Mouse (Mus musculus): ENCODE measurements at regions not wholly inside any gene's neighbourhood (a gene's known extent, or its start where the extent isn't known, plus 50 kb on each side); places are given as distances from the start of the nearest gene placed in this dataset.

DNA sequence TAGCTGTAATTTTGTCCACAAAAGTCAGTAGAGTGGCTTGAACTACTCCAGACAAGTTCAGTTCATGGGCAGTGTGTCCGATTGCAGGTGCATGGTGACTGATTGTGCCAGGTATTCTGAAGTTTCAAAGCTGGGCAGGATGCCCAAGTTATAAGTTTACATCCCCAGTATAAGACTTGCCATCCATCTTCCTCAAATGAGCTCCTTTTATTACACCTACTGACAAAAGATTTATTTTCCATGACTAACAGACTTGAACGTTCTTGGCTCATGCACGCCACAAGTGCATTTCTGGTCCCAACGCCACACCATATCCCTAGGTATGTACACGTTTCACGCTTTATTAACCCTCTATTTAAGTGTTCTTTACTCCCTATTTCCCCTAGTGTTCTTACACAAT, 117.4 kb upstream of the Etl4 start:
- ChIA-PET CTCF (interaction anchor here in 1 of 4 experiments (0.6 kb wide), 1 partner anchor 14 kb away, joined by 3 read pairs; no protein-coding TSS in a partner anchor), POLR2A (no interaction called here)

GRCm38 (mm10) chr2:19796790-19797189, 112.8 kb upstream of the Etl4 start:
- ChIA-PET POLR2A (interaction anchor here in 1 of 4 experiments (0.8 kb wide), 1 partner anchor 304 kb away, joined by 3 read pairs; no protein-coding TSS in a partner anchor), CTCF (no interaction called here)
